Mouse (Mus musculus) adrenal gland, postnatal 10 days (tissue): ENCODE results near the gene Eogt. TPM values are rescaled to one million over a fixed set of nuclear protein-coding genes. Genes with fewer than 3 reads are reported as not detected.

ENCODE experiments used
- DNase-seq: peaks from one replicate; pipeline ENCODE4 v3.0.0; 2021; ENCODE audit warnings: mixed read lengths
- total RNA-seq, 2 experiments: library from RNA; stranded (reverse); gene quantifications; 2 replicates each; pipeline ENCODE4 v1.2.3; 2021

Gene Eogt
- total RNA-seq, 2 experiments from 2014 or later = 34.2 to 49.2 TPM

DNA sequence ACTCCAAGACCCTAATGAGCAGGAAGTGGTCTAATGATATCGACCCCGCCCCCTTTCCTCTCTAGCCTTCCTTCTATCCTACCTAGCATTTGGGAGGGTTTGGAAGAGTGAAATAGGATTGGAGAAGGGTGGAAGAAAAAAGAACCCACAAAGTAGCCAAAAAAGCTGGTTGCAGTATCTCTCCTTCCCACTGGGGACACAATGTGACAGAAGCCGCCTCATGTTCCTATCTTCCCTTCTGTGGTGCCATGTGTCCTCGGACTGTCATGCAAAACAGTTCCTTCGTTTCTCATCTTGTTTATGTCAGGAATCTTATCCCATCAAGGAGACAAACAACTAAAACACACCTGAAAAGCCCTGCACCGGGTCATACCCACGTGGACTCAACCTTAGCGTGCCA lies 42.9 kb downstream of the Eogt start:
- no peak for DNase-seq

GRCm38 (mm10) chr6:97104264-97104852 lies 44.6 kb downstream of the Eogt start:
- peak; percentile 20 for DNase-seq

- no peak for DNase-seq
Measured at GRCm38 (mm10) chr6:97101958-97102702, 46.9 kb downstream of the Eogt start.

GRCm38 (mm10) chr6:97101190-97101957 lies 47.6 kb downstream of the Eogt start:
- no peak for DNase-seq

GRCm38 (mm10) chr6:97082336-97082735 lies 66.6 kb downstream of the Eogt start:
- no peak for DNase-seq

- no peak for DNase-seq
Measured at GRCm38 (mm10) chr6:97080016-97080415, 69.0 kb downstream of the Eogt start.

DNA sequence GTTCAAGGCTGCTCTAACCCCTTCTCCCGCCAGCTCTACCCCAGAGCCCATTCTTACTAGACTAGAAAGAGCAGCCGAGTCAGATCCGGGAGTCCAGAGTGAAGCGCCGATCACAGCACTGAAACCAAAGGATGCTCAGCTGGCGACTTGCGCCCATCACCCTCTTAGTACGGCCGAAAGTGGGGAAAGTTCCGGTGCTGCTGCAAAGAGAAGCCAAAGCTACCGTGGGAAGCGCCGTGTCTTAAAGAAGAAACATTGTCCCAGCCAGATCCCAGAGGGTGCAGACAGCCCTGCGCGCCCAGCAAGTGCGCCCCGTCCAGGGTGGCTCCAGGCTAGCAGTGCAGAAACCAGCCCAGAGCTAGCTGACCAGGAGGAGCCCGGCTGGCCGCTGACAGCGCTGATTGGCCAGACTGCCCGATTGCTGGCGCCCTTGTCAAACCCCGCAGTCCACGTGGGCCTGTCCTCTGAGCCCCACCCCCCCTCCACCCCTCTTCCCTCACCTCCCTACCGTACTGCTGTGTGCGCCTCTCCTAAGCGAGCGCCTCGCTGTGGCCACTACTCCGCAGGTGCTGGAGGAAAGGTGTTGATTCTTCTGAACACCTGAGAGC lies 88.8 kb downstream of the Eogt start, which contains the start of gene Fam19a4:
Fam19a4 (minus strand) TSS at position 340 of the 608 bp plus-strand sequence.
- peak; percentile 67 for DNase-seq

Other genes with a start within 250 kb of the Eogt start
- under 1 TPM; 0.45 to 0.58 TPM for gene Fam19a4, start 88.8 kb downstream of the Eogt start, total RNA-seq
- 10 to 100 TPM; 37.0 to 43.5 TPM for gene Tmf1, start 29.9 kb upstream of the Eogt start, total RNA-seq
- gene Uba3, start 56.5 kb upstream of the Eogt start, total RNA-seq = 10 to 100 TPM; 59.4 to 66.5 TPM
- gene Arl6ip5, start 61.5 kb upstream of the Eogt start, total RNA-seq = 10 to 100 TPM; 79.0 to 91.6 TPM
- 10 to 100 TPM in 1 of 2 experiments, 1 to 10 TPM in 1; 3.1 to 17.1 TPM for gene Lmod3, start 103.6 kb upstream of the Eogt start, total RNA-seq